Mouse (Mus musculus): ENCODE measurements around the gene Rnf227.

- TF ChIP-seq POLR2A (IDR thresholded peaks at IDR 0.05; ENCODE audit: borderline replicate concordance, extremely low read depth, insufficient read depth, insufficient read length, poor library complexity, severe bottlenecking) (no peak), CTCF (IDR thresholded peaks at IDR 0.05; ENCODE audit: borderline replicate concordance, extremely low read depth, insufficient read depth, insufficient read length) (no peak)
Observed at GRCm38 (mm10) chr11:69295286-69295685, 45.0 kb upstream of the Rnf227 start.
